18 mouse cellular contexts compared by ENCODE assay signal in genomic region chr4:56906926-56907325, GRCm38 (mm10).
"Had no signal": no experiment of that assay in that cellular context is flagged by ENCODE, and none has a peak within 500 bp of the region (broad histone marks: within the 10 kb centered on the region; RNA-seq: fewer than 3 reads in every experiment).

No protein-coding gene starts in this region.

- DNase-seq: liver, postnatal 0 days; lung, adult 2 months; lung, postnatal 14 days; lung, postnatal 36 days; right cerebral cortex, postnatal 14 days; spleen, adult 18-20 months; thymus, adult 2 months; thymus, postnatal 25 days; thymus, postnatal 4 days had no signal

- H3K27ac ChIP-seq: liver, embryonic 15.5 days; lung, embryonic 15.5 days; macrophage; midbrain, embryonic 13.5 days; midbrain, embryonic 15.5 days; neural tube, embryonic 12.5 days; stomach, embryonic 15.5 days; stomach, postnatal 0 days had no signal

- H3K4me3 ChIP-seq: liver, embryonic 15.5 days; lung, embryonic 15.5 days; megakaryocyte, embryonic 14.5 days; midbrain, embryonic 13.5 days; midbrain, embryonic 15.5 days; neural tube, embryonic 12.5 days; stomach, embryonic 15.5 days had no signal
